Mouse (Mus musculus) heart, adult 11 months (tissue): ENCODE data around the gene Ucn.

Experiments
- DNase-seq: peaks from one replicate; pipeline ENCODE4 v3.0.0; 2022

Gene Ucn

GRCm38 (mm10) chr5:31105814-31106335 is 32.8 kb downstream of the Ucn start, which contains the start of gene Dnajc5g:
Gene Dnajc5g, plus strand, starts transcription at chr5:31106285.
- peak; percentile 72 for DNase-seq

DNA sequence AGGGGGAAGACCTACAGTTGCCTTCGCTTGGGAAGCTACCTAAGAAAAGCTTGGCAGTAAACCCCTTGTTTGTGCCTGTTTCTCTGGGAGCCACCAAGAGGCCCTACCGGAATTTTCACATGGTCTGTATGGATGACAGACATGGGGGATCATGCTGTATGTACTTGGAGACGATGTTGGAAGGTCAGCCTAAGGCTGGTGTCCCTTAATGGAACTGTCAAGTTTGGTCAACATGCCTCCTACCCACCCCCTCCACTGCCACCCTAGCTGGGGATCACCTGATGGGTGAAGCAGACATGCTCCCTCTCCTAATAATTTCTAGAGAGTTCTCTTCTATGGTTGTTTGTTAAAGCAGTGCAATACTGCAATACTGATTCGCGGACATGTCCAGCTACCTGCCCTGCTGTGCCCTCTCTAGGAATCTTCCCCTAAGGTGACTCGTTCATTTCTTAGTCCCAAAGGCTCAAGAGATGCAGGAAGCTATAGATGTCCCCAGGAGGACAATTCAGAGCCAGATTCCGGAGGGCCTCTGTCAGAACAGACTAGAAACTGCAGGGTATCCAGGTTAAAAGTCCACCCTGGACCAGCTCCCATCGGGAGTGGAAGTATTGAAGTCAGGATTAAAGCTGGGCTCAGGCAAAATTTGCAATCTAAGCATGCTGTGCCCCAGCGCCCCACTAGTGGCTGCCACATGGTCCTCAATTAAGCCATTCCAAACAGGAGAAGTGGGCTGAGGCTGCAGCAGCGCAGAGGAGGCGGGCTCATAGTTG is 42.7 kb downstream of the Ucn start:
- peak; percentile 84 for DNase-seq

- DNase-seq: peak; percentile 98
Measured at GRCm38 (mm10) chr5:31094799-31095691, 43.6 kb downstream of the Ucn start.

DNA sequence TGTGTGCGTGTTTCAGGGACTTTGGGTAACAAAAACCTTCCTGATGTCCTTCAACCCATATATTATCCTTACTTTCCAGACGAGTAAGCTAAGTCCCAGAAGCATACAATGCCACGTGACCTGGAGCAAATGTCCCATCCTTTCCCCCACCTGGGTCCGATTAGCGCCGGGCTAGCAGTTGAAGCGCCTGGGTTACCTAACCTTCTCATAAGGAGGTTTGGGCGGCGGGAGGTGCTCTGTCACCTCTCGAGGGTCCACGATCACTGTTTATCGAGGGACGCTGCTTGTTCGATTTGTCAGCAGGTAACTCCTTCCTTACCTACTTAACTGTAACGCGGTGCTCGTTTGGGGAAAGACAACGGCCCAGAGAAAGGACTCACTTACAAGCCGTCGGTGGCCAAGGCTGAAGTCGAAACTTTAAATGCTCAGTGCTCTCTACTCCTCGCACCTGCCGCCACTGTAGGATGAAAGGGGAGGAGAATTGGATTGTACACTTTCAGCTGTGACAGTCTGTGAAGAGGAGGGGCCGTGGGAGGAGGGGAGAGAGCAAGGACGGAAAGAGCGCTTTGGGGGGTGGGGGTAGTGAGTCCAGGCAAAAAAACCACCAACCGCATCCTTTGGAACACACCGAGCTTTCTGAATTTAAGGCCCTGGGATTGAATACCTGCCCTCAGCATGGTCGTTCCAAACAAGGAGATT is 44.4 kb downstream of the Ucn start:
- DNase-seq: peak; percentile 88

- peak; percentile 94 for DNase-seq
Measured at GRCm38 (mm10) chr5:31093151-31094041, 45.2 kb downstream of the Ucn start.

DNA sequence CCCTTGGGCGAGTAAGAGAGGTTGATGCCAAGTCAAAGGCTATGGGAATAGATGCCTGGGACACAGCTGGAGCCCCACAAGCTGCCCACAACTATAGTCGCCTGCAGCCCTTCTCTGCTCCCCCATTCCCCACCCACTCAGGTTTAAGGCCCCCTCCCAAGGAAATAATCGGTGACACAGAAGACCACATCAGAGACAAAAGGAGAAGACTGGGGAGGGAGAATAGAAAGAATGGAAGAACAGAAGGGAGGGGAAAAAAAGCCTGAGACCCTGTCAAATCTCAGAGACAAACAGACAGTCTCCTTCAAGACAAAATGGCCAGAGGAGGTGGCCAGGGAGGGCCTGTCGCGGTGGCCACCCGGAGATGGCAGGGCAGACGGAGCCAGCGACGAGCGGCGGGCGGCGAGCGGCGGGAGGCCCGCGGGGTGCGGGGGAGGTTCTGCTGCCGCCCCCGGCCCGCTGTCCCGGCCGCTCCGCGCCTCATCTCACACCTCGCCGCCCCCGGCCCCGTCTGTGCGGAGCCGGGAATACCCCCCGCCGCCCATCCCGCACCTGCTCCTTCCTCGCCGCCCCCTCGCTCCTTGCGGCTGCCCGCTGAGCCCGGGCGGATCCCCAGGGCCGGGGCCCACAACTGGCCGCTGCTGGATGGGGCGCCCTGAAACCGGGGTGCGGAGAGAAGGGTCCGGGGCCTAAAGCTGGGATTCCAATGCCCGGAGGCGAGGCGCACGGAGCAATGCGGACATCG is 46.2 kb downstream of the Ucn start:
- peak; percentile 80 for DNase-seq
